Mouse (Mus musculus) WW6 (cell line): Measurements from ENCODE around the gene Gad1.
"Not testable (repeated sequence)": the region's sequence is repeated elsewhere in the genome, so short reads cannot be mapped to it uniquely, and the experiment has no call there.

Experiments used
- DNase-seq: peaks from one replicate; pipeline ENCODE4 v3.0.0-alpha.2; 2013; ENCODE audit warnings: low read depth, low spot score

Gene Gad1

GRCm38 (mm10) chr2:70552772-70553171, at the start of gene Gad1:
TSS of gene Gad1 (plus strand) at chr2:70553072.
- no peak for DNase-seq

GRCm38 (mm10) chr2:70503436-70503835, 49.4 kb upstream of the Gad1 start:
- DNase-seq, result no peak

- no peak for DNase-seq
Observed at GRCm38 (mm10) chr2:70505229-70505628, 47.6 kb upstream of the Gad1 start.

- no peak for DNase-seq
Observed at GRCm38 (mm10) chr2:70505896-70506295, 47.0 kb upstream of the Gad1 start.

GRCm38 (mm10) chr2:70506372-70506771, 46.5 kb upstream of the Gad1 start:
- no peak for DNase-seq

- DNase-seq, result no peak
Observed at GRCm38 (mm10) chr2:70508496-70508895, 44.4 kb upstream of the Gad1 start, which contains the start of gene Erich2. TSS of gene Erich2 (plus strand) at chr2:70508819.

GRCm38 (mm10) chr2:70509021-70509632, 43.7 kb upstream of the Gad1 start:
- DNase-seq, result no peak

- DNase-seq, result not testable (repeated sequence)
Observed at GRCm38 (mm10) chr2:70538283-70538682, 14.6 kb upstream of the Gad1 start.

- DNase-seq, result no peak
Observed at GRCm38 (mm10) chr2:70550671-70551070, 2.2 kb upstream of the Gad1 start.

- no peak for DNase-seq
Observed at GRCm38 (mm10) chr2:70551446-70551845, 1.4 kb upstream of the Gad1 start.

GRCm38 (mm10) chr2:70552067-70552598, 739 bp upstream of the Gad1 start:
- no peak for DNase-seq

- DNase-seq, result no peak
Observed at GRCm38 (mm10) chr2:70553826-70554225, 954 bp downstream of the Gad1 start.

- DNase-seq, result peak; percentile 87
Observed at GRCm38 (mm10) chr2:70558112-70558842, 5.4 kb downstream of the Gad1 start.

GRCm38 (mm10) chr2:70558843-70559451, 6.1 kb downstream of the Gad1 start:
- no peak for DNase-seq

- DNase-seq, result peak; percentile 82
Observed at GRCm38 (mm10) chr2:70559520-70559919, 6.6 kb downstream of the Gad1 start.

- no peak for DNase-seq
Observed at GRCm38 (mm10) chr2:70561077-70561795, 8.4 kb downstream of the Gad1 start.

GRCm38 (mm10) chr2:70562011-70562491, 9.2 kb downstream of the Gad1 start:
- DNase-seq, result no peak

- DNase-seq, result no peak
Observed at GRCm38 (mm10) chr2:70562611-70562980, 9.7 kb downstream of the Gad1 start.

GRCm38 (mm10) chr2:70562981-70563671, 10.3 kb downstream of the Gad1 start:
- no peak for DNase-seq

- no peak for DNase-seq
Observed at GRCm38 (mm10) chr2:70563721-70564645, 11.1 kb downstream of the Gad1 start.
